Mouse (Mus musculus): ENCODE data around the gene Gm39566. TPM values are rescaled to one million over a fixed set of nuclear protein-coding genes. Genes with fewer than 3 reads are reported as not detected.

Gm39566 gene
- polyA plus RNA-seq, 1 experiment from 2014 or later = not detected

DNA sequence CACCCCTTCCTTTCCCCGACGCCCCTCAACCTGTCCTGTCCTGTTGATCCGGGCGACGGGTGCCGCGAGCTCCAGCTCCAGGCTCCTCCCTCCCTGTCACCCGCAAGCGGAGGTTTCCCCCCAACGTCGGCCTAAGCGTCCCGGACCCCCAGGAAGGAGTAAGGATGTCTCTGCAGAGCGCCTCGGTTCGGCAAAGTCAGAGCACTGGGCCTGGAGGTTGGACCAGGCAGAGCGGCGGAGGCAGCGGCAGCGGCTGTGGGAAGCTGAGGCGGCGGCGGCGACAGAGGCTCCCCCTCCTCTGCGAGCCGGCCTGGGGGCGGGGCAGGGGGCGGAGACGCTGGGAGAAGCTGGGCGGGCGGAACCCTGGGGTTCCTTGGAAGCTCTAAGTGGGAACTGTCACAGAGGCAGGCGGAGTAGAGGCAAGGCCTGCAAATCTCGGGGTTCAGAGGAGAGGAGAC lies 12.4 kb downstream of the Gm39566 start:
- Histone ChIP-seq H3K27me3 (ENCODE audit: low read depth, poor library complexity, severe bottlenecking) (peaks cover 99% of the 10 kb centered on the region), H3K27ac (replicated peaks) (peak overlapping the region; percentile 68), H3K4me3 (peak overlapping the region; percentile 66), H3K9me3 (replicated peaks) (peaks cover 5% of the 10 kb centered on the region; the same call in 1 of the 2 replicates), H3K36me3 (no peaks in the 10 kb centered on the region), H3K4me1 (peaks cover 77% of the 10 kb centered on the region)
- peak; percentile 83 for DNase-seq (ENCODE audit: low spot score)
- under 1% methylated on average over 33 of the region's 33 CpGs for WGBS

DNA sequence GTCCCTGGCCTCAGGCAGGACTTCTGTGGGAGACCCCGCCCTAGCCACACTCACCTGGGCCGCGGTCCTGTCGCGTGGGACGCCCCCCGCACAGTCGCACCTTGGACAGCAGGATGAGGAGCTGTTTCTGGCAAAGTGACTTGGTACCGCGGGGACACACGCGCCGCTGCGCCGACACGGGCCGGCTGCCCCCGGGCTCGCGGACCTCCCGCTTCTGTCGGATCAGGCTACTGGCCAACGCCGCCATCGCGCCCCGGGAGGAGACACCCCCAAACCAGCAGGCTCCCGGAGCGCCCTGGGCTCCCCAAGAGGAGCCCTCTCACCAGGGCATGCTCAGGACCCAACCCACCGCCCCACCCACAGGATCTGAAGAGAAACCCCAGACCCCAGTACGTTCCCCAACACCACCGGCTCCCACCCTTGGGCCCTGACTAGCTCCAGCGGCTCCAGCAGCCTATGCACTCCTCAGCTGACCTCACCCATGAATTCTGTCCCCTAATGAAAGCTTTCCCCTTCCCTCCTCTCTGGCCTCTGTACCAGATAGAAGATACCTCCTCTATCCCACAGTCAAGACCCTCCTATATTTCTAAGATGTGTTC lies 13.6 kb downstream of the Gm39566 start, which contains the start of gene Fgf11:
Gene Fgf11, minus strand, starts transcription at position 479 of the 599 bp plus-strand sequence.
- DNase-seq (ENCODE audit: low spot score) = peak; percentile 25
- Histone ChIP-seq H3K4me1 (peaks cover 77% of the 10 kb centered on the region), H3K27me3 (ENCODE audit: low read depth, poor library complexity, severe bottlenecking) (peaks cover 100% of the 10 kb centered on the region), H3K27ac (replicated peaks) (peak within 1 kb of the TSS; percentile 95), H3K36me3 (no peaks in the 10 kb centered on the region), H3K9me3 (replicated peaks) (peaks cover 3% of the 10 kb centered on the region; the same call in 1 of the 2 replicates), H3K4me3 (peak within 1 kb of the TSS; percentile 66)
- 2% methylated on average over 33 of the region's 33 CpGs for WGBS

DNA sequence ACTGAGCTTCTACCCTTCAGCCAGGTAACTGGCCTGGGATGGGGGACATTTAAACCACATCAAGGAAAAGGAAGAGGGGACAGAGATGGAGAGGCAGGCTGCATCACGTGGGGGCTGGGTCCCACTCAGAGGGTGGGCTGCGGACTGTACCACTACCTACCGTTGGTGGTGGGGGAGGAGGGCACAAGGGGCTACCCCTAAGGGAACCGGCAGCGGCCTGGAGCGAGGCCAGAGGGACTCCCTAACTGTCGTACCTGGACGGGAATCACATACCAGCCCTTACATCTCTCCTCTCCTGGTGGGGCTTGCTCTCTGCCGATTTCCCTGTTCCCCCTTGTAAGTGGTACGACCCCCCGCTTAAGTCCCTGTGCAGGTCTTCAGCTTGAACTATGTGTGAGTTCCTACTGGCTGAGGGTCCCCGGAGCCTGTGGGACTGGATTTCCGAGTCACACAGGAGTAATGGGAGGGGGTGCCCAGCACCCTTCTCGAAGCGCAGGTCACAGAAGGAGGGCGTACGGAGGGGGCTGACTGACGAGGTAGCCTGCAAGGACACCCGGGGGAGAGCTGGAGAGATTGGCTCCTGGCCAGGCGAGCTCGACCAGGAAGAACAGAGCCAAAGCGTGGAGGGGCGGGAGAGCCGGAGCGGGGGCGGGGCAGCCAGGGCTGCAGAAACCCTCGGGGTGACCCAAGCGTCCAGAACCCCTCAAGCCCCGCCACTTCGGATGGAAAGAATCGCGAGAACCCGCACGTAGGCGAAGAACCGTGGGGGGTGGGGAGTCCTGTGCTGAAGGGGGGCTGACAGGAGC lies 14.5 kb downstream of the Gm39566 start:
- DNase-seq (ENCODE audit: low spot score) = peak; percentile 89
- Histone ChIP-seq H3K4me1 (peaks cover 82% of the 10 kb centered on the region), H3K9me3 (replicated peaks) (no peaks in the 10 kb centered on the region), H3K27me3 (ENCODE audit: low read depth, poor library complexity, severe bottlenecking) (peaks cover 100% of the 10 kb centered on the region), H3K4me3 (peak overlapping the region; percentile 66), H3K27ac (replicated peaks) (peak overlapping the region; percentile 95), H3K36me3 (no peaks in the 10 kb centered on the region)
- 1% methylated on average over 36 of the region's 36 CpGs for WGBS

DNA sequence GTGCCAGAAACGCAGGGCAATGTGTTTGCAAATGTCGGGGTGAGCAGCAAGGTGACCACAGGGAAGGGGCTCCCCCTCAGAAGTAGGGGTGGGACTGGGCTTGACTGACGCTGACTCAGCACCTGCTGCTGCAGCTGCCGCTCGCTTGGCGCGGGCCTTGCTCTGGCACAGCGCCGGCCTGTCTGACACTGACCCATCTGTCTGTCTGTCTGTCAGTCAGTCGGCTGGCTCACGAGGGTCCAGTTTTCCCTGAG lies 15.0 kb downstream of the Gm39566 start:
- Histone ChIP-seq H3K4me3 (peak overlapping the region; percentile 66), H3K4me1 (peaks cover 82% of the 10 kb centered on the region), H3K9me3 (replicated peaks) (no peaks in the 10 kb centered on the region), H3K27ac (replicated peaks) (peak overlapping the region; percentile 95), H3K36me3 (no peaks in the 10 kb centered on the region), H3K27me3 (ENCODE audit: low read depth, poor library complexity, severe bottlenecking) (peaks cover 96% of the 10 kb centered on the region)
- WGBS = under 1% methylated on average over 11 of the region's 11 CpGs
- DNase-seq (ENCODE audit: low spot score) = no peak

DNA sequence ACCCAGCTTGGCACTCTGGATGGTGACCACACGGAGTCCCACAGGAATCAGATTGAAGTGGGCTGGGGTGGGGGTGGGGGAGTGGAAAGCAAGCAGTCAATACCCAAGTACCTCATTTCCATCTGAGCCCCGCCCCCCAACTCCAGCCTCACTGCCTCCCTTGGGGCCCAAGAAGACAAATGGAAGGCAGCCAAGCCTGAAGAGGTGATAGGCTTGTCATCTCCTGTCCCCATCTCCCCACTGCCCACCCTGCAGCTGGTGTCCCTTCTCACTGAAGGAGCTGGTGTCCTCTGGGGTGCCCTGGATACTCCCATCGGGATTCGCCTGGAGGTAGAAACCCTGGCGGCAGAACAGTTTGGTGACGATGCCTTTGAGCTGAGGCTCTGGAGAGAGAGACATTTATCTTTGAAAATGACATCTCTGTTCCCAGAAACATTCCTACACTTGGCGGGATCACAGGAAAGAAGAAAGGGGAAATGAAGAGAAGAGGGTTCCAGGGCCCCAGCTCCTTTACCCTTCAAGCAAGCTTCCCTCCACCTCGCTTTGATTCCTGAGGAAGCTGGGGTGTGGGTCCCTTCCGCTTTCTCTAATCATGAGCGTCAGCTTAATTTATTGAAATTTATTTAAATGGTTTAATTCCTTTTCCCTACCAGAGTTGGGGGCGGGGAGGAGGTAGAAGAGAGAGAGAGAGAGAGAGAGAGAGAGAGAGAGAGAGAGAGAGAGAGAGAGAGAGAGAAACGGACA lies 15.5 kb downstream of the Gm39566 start:
- peak overlapping the region; percentile 66 for H3K4me3 ChIP-seq
- DNase-seq (ENCODE audit: low spot score) = peak; percentile 56
- peaks cover 92% of the 10 kb centered on the region for H3K27me3 ChIP-seq (ENCODE audit: low read depth, poor library complexity, severe bottlenecking)
- H3K4me1 ChIP-seq = peaks cover 79% of the 10 kb centered on the region
- peak overlapping the region; percentile 95 for H3K27ac ChIP-seq (replicated peaks)
- no peaks in the 10 kb centered on the region for H3K36me3 ChIP-seq
- 27% methylated on average over 12 of the region's 12 CpGs for WGBS
- no peaks in the 10 kb centered on the region for H3K9me3 ChIP-seq (replicated peaks)

DNA sequence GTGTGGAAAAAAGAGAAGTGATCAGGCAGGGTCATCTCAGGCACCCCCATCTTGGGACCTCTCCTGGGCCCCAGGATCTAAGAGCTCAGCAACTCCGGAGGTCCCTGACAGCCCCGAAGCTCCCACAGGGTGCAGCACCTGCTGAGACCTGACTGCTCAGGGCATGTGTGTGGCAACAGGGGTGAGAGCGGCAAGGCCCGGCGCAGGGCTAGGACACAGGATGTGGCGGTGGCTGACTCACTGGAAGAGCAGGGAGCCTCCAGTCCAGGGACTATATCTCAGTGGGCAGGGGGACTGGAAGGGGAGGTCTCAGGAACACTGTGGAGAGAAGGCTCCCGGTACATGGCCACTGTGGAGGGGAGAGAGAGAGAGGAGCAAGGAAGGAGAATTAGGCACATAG lies 17.2 kb downstream of the Gm39566 start:
- Histone ChIP-seq H3K9me3 (replicated peaks) (no peaks in the 10 kb centered on the region), H3K4me3 (peak overlapping the region; percentile 12; the same call in 1 of the 2 replicates), H3K27me3 (ENCODE audit: low read depth, poor library complexity, severe bottlenecking) (peaks cover 92% of the 10 kb centered on the region), H3K36me3 (no peaks in the 10 kb centered on the region), H3K27ac (replicated peaks) (0 out of 2 replicates have a peak overlapping the region, but pooled peaks have one; percentile 14), H3K4me1 (peaks cover 70% of the 10 kb centered on the region)
- WGBS = 77% methylated on average over 7 of the region's 7 CpGs
- no peak for DNase-seq (ENCODE audit: low spot score)

DNA sequence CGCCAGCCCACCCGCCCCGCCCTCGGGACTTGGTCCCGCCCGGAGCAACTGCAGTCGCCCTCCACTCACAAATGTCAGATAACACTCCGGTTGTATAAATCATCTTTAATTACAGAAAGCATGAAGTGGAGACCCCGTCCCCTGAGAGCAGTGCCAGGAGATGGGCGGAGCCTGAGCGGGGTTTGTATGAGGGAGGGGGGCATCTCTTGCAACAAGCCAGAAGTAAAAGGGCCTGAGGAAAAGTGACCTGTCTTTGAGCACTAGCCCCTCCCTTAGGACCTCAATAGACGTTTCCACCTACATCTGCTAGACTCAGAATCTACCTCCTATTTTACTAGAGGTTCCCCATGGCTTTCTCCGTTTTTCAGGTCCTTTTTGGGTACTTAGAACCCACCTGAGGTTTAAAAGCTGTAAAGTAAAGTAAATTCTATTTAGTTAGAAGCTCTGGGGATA lies 19.1 kb downstream of the Gm39566 start:
- no peak for DNase-seq (ENCODE audit: low spot score)
- Histone ChIP-seq H3K4me3 (peak overlapping the region; percentile 64), H3K36me3 (no peaks in the 10 kb centered on the region), H3K4me1 (peaks cover 51% of the 10 kb centered on the region), H3K27me3 (ENCODE audit: low read depth, poor library complexity, severe bottlenecking) (peaks cover 80% of the 10 kb centered on the region), H3K9me3 (replicated peaks) (no peaks in the 10 kb centered on the region), H3K27ac (replicated peaks) (peak overlapping the region; percentile 80)
- WGBS = 4% methylated on average over 13 of the region's 13 CpGs

DNA sequence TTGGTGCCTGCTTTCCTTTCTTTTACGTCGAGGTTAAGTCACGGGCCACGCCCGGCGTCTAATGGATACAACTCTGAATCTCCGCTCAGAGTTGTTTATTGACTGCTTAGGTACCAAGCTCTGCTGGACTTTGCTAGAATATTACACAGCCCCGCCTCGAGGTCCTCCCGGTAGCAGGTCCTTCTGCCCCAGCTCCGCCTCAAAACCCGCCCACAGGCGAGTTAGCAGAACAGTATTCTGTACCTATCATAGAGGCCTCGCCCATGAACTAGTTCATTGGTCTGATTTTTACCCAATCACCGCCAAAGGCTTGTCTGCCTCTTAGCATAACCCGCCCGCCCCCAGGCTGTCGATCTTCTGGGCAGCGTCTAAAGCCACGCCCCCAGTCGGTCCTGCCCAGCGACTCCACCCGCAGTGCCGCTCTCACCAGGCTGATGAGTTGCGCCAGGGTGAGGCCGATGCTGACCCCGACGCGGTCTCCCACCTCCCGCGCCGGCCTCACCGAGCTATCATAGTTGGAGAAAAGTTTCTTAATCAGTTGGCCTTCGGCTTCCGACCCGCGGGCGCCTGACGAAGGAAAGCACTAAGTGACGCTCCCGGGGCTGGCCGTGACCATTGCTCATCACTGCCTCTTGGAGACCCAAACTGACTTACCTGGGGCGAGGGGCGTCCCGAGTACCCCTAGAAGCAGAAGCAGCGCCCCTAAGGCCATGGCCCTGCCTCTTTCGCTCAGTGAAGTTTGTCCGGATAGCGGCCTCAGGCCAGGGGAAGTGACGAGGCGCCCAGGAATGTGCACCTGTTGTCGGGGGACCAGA lies 19.7 kb downstream of the Gm39566 start, which contains the start of gene Chrnb1:
Gene Chrnb1, minus strand, starts transcription at position 776 of the 815 bp plus-strand sequence.
- Histone ChIP-seq H3K36me3 (no peaks in the 10 kb centered on the region), H3K4me3 (peak within 1 kb of the TSS; percentile 64), H3K9me3 (replicated peaks) (no peaks in the 10 kb centered on the region), H3K27ac (replicated peaks) (peak within 1 kb of the TSS; percentile 80), H3K27me3 (ENCODE audit: low read depth, poor library complexity, severe bottlenecking) (peaks cover 74% of the 10 kb centered on the region), H3K4me1 (peaks cover 45% of the 10 kb centered on the region)
- DNase-seq (ENCODE audit: low spot score) = peak; percentile 90
- 2% methylated on average over 52 of the region's 52 CpGs for WGBS

DNA sequence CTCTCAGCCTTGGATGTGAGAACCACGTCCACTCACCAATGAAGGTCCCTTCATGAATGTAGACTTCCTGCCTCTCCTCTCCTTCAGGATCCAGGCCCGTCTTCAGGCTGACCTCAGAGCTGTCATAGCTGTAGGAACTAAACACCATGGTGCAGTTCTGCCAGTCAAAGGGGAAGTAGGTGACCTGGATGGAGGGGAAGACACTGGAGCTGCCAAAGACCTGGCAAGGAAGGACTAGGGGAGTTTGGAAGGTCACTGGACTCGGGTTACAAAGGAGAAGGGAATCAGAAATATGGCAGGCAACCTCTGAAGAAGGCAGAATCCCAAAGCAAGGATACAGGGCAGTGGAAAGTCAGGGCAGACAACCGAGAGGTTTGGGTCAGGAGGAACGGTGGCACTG lies 21.7 kb downstream of the Gm39566 start:
- 66% methylated on average over 5 of the region's 5 CpGs for WGBS
- no peak for DNase-seq (ENCODE audit: low spot score)

DNA sequence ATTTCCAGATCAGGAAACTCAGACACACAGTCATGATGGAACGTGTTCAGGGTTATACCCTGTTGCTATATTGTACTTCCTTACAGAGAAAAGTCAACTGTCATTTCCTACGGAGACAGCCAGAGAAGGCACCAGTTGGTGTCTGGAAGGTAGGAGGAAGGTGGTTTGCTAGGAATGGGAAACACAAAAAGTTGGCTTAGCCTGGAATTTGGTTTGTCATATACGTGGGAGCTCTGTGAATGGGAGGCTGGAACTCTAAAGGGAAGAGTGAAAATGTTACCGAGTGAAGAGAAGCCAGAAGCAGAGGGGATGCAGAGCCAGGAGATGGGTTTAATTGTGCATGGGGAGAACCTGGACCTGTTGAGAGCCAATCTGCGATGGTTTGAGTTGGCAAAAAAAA lies 23.7 kb downstream of the Gm39566 start:
- no peaks in the 10 kb centered on the region for H3K9me3 ChIP-seq (replicated peaks)
- H3K4me1 ChIP-seq = peaks cover 20% of the 10 kb centered on the region
- H3K27ac ChIP-seq (replicated peaks) = no peak overlapping the region
- no peaks in the 10 kb centered on the region for H3K36me3 ChIP-seq
- peaks cover 35% of the 10 kb centered on the region for H3K27me3 ChIP-seq (ENCODE audit: low read depth, poor library complexity, severe bottlenecking)
- 77% methylated on average over 5 of the region's 5 CpGs for WGBS
- no peak for DNase-seq (ENCODE audit: low spot score)
- no peak overlapping the region for H3K4me3 ChIP-seq

More for the DNA sequence above, 21.7 kb downstream of the Gm39566 start:
- Histone ChIP-seq H3K36me3 (no peaks in the 10 kb centered on the region), H3K27ac (replicated peaks) (0 out of 2 replicates have a peak overlapping the region, but pooled peaks have one; percentile 9), H3K4me1 (peaks cover 25% of the 10 kb centered on the region), H3K4me3 (no peak overlapping the region), H3K9me3 (replicated peaks) (no peaks in the 10 kb centered on the region), H3K27me3 (ENCODE audit: low read depth, poor library complexity, severe bottlenecking) (peaks cover 55% of the 10 kb centered on the region)

DNA sequence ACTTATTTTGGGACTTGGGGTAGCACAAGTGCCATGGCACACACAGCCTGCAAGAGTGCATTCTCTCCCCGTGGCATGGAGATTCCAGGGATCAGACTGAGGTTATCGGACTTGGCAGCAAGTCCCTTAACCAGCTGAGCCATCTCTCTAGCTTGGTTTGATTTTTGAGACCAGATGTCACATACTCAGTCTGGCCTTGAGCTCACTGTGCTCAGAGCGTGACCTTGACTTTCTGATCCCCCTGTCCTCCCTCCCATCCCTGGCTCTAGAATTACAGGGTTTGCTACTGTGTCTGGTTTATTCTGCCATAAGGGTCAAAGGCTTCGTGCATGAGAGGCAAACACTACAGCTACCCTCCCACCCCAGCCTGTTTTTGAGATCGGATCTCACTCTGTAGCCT lies 25.7 kb downstream of the Gm39566 start:
- DNase-seq (ENCODE audit: low spot score) = no peak
- Histone ChIP-seq H3K27me3 (ENCODE audit: low read depth, poor library complexity, severe bottlenecking) (peaks cover 23% of the 10 kb centered on the region), H3K4me3 (no peak overlapping the region), H3K4me1 (0 out of 2 replicates have a peak, but pooled peaks cover 7% of the 10 kb centered on the region), H3K27ac (replicated peaks) (no peak overlapping the region), H3K9me3 (replicated peaks) (no peaks in the 10 kb centered on the region), H3K36me3 (no peaks in the 10 kb centered on the region)
- WGBS = 75% methylated on average over 5 of the region's 5 CpGs

DNA sequence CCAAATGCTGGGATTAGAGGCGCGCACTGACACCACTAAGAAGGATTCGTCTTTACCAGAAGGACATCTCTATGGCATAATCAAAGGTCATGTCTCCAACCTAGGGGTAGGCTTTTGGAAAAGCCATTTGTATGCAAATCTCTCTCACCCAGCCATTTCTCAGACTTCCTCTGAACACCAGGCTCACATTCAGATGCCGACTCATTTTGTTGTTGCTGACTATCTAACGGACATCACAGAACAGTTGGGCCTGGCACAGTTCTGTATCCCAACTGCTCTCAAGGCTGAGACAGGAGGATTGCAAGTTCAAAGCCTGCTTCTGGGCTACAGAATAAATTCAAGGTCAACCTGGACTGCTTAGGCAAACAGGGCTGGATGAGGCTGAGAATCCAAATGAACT lies 27.8 kb downstream of the Gm39566 start:
- no peaks in the 10 kb centered on the region for H3K4me1 ChIP-seq
- no peak overlapping the region for H3K27ac ChIP-seq (replicated peaks)
- WGBS = 80% methylated on average over 5 of the region's 5 CpGs
- DNase-seq (ENCODE audit: low spot score) = no peak
- H3K4me3 ChIP-seq = no peak overlapping the region
- peaks cover 4% of the 10 kb centered on the region for H3K27me3 ChIP-seq (ENCODE audit: low read depth, poor library complexity, severe bottlenecking)
- H3K36me3 ChIP-seq = no peaks in the 10 kb centered on the region
- no peaks in the 10 kb centered on the region for H3K9me3 ChIP-seq (replicated peaks)
